Mouse (Mus musculus) bone marrow macrophage, adult 2 months (primary cell): ENCODE measurements around the gene Gm20662.

Experiments used
- CTCF ChIP-seq: IDR thresholded peaks from 2 replicates; pipeline ENCODE4 v1.5.1; 2012; ENCODE audit warnings: low read depth, mild to moderate bottlenecking, low read length, moderate library complexity
- POLR2A ChIP-seq: IDR thresholded peaks from 2 replicates; pipeline ENCODE4 v1.6.1; 2012; ENCODE audit warnings: mild to moderate bottlenecking, low read depth, low read length, borderline replicate concordance

DNA sequence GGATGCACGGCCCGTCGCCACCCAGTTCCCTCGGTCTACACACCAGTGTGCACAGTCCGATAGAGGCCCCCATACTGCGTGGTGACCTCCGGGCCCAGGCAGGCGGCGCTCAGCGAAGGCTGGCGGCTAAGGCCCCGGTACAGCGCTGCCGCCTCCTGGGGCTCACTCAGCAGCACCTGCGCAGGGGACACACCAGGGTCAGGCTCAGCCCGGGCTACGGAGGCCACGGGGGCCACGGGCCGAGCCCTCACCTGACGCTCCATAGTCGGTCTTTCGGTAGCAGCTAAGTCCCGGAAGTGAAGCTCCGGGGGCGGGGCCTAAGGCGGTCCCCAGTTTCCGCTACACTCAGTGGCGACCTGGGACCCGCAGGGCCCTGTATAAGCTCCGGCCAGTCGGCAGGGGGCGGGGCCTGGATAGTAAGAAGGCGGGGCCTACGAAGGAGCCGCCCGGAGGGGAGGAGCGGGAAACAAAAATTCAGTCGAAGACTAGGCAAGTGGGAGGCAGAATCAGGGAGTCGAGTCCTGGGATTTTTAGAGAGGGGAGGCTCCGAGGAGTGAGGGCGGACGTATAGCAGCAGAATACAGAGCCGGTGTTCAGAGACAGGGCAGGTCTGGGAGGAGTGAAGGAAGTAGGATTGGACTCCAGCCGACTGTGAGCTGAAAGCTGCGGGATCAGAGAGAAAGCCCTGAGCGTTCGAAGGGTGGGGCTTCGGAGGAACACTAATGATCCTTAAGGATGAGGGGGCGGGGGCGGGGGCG is 98.2 kb downstream of the Gm20662 start, which contains the start of gene Apeh:
- TF ChIP-seq CTCF (no peak), POLR2A (no peak)
